Mouse (Mus musculus): ENCODE measurements around the gene Ppp4r2. TPM values are rescaled to one million over a fixed set of nuclear protein-coding genes. Genes with fewer than 3 reads are reported as not detected.

The Ppp4r2 gene
- polyA plus RNA-seq, 1 experiment from 2014 or later, result 20.3 TPM

GRCm38 (mm10) chr6:100904463-100904862, 71.0 kb downstream of the Ppp4r2 start:
- Histone ChIP-seq H3K9me3 (no peaks in the 10 kb centered on the region), H3K36me3 (no peaks in the 10 kb centered on the region), H3K4me1 (no peaks in the 10 kb centered on the region), H3K4me3 (no peak overlapping the region), H3K27ac (no peak overlapping the region), H3K27me3 (ENCODE audit: insufficient read depth, poor library complexity, severe bottlenecking) (peaks cover 3% of the 10 kb centered on the region; the same call in 1 of the 2 replicates)
- no peak for DNase-seq (ENCODE audit: low spot score)
- WGBS, result 83% methylated on average over 5 of the region's 5 CpGs

GRCm38 (mm10) chr6:100910136-100910675, 76.8 kb downstream of the Ppp4r2 start:
- Histone ChIP-seq H3K9me3 (no peaks in the 10 kb centered on the region), H3K27me3 (ENCODE audit: insufficient read depth, poor library complexity, severe bottlenecking) (0 out of 2 replicates have a peak, but pooled peaks cover 6% of the 10 kb centered on the region), H3K4me1 (no peaks in the 10 kb centered on the region), H3K27ac (no peak overlapping the region), H3K4me3 (no peak overlapping the region), H3K36me3 (no peaks in the 10 kb centered on the region)
- no peak for DNase-seq (ENCODE audit: low spot score)
- WGBS, result 78% methylated on average over 2 of the region's 2 CpGs

Other genes starting within 250 kb of the Ppp4r2 start
- 15.4 and 17.8 TPM in 2 replicates for gene Shq1, start 162.5 kb upstream of the Ppp4r2 start, polyA plus RNA-seq (2016; fragmentation: Nextera tagmentation; extraction: Ambion mirVana)
- 0.74 and 1.3 TPM in 2 replicates for gene Gxylt2, start 128.9 kb upstream of the Ppp4r2 start, polyA plus RNA-seq (2016; fragmentation: Nextera tagmentation; extraction: Ambion mirVana)

All from heart, embryonic 10.5 days (tissue).